Mouse (Mus musculus) adipose tissue, adult 10 weeks (tissue): ENCODE measurements around the gene Dqx1. TPM values are rescaled to one million over a fixed set of nuclear protein-coding genes. Genes with fewer than 3 reads are reported as not detected.

ENCODE experiments used
- polyA plus RNA-seq: library from polyadenylated mRNA; stranded (reverse); fragments of 350-450 nt; fragmentation: Illumina TruSeq; extraction: RNeasy Lipid Tissue Mini Kit (QIAGEN cat#74804); gene quantifications from one replicate; pipeline ENCODE4 v1.2.3, GENCODE M21; 2014; ENCODE audit warnings: low read depth, low replicate concordance

Dqx1 gene
- polyA plus RNA-seq, result 1.6 TPM

GRCm38 (mm10) chr6:83057790-83058189, at the start of gene Dqx1:
TSS of gene Dqx1 (plus strand) at chr6:83057844.

DNA sequence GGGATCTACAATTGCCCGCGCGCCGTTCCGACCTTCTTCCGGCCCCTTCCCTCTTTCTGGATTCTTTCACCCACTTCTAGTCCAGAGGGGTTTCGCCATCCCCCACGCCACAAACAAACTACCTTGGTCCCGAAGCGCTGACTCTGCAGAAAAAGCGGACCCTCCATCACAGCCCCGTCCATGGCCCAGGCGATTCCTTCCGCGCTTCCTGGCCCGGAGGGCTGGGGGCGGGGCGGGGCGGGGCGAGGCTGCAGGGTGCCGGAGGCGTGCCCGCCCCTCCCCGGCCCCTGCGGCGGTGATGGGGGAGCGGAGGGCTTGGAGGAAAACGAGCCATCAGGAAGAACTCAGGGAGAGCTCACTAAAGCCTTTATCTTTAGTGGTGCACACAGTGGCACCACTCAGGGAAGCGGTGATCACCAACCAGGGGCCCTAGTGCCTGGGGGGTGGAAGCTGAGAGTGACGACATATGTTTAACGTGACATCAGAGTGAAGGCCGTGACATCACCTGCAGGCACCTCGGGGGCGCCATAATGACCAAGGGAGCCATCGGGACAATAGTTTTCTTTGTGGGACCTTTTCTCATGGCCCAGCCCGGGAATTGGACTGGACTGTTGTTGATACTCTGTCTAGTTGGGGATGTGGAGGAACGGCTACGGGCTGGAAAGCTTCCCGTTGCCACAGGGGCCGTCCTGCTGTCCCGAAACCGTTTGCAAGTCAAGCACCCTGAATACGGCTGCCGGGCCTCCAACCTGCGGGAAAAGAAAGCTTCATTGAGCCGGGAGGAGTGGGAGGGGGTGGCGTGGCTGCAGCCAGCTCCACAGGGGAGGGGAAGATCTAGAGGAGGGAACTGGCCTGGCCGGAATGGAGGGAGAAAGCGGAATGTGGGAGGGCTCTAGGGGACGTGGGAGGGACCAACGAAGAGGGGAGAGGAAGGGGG, 24.1 kb upstream of the Dqx1 start, which contains the start of the genes Dok1 and Loxl3:
Gene Dok1 (minus strand): TSS at position 223 of the 937 bp plus-strand sequence.
Gene Loxl3 (plus strand): TSS at position 925 of the 937 bp plus-strand sequence.

DNA sequence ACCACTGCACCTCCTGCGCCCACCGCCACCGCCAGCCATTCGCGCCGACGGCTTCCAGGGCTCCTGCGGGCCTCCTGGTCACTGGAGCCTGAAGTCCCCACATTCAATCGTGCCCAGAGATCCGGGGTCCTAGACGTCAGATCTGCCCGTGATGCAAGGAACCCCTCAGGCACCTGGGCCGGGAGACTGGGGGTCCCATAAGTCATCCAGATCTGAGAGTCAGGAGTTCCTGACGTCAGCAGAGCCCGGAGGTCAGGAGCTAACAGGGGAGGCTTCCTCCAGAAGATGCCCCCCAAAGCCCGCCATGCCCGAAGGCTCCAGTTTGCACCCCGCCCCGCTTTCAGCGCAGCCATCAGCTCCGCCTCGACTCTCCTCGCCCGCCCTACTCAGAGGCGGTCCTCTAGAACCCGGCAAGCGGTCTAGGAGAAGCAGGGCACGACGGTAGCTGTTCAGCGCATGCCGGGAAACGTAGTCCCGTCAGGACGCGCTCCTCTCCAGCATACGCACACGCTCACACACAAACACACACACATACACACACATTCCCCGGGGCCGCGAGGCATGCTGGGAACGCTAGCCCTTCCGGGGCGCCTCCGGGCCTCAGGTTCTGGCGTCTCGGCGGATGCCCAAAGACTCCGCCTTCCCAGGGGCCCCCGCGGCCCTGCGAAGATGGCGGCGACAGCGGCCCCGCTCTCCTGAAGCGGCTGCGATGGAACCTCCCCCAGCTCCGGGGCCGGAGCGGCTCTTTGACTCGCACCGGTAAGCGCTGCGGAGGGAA, 3.4 kb upstream of the Dqx1 start, which contains the start of gene Aup1:
Gene Aup1 (plus strand): TSS at position 448 of the 778 bp plus-strand sequence.

DNA sequence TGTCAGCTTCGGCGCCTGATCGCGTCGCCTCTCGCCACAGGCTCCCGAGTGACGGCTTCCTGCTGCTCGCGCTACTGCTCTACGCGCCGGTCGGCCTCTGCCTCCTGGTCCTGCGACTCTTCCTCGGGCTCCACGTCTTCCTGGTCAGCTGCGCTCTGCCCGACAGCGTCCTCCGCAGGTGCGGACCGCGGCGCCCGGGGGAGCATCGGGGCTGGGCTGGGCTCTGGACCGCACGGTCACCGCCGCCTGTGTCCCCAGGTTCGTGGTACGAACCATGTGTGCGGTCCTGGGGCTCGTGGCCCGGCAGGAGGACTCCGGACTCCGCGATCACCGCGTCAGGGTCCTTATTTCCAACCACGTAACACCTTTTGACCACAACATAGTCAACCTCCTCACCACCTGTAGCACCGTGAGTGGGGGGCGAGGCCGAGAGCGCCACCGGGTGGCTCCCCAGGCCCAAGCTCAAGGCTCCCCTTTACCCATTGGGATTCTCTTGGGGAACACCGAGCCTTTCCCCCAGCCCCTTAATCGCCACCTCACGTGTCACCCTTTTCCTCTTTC, 2.7 kb upstream of the Dqx1 start, which contains the start of gene Htra2:
Gene Htra2 (minus strand): TSS at position 403 of the 561 bp plus-strand sequence.

GRCm38 (mm10) chr6:83070247-83070310, 12.4 kb downstream of the Dqx1 start, which contains the start of gene Tlx2:
TSS of gene Tlx2 (minus strand) at chr6:83070293.

GRCm38 (mm10) chr6:83077630-83078323, 20.1 kb downstream of the Dqx1 start, which contains the start of gene Pcgf1:
TSS of gene Pcgf1 (plus strand) at chr6:83077869.

GRCm38 (mm10) chr6:83086121-83087035, 28.7 kb downstream of the Dqx1 start, which contains the start of gene Lbx2:
TSS of gene Lbx2 (plus strand) at chr6:83086367.

GRCm38 (mm10) chr6:83101316-83101687, 43.7 kb downstream of the Dqx1 start, which contains the start of the genes Ccdc142 and Gm42688:
TSS of gene Ccdc142 (plus strand) at chr6:83101601.
TSS of gene Gm42688 (plus strand) at chr6:83101617.

GRCm38 (mm10) chr6:83108762-83109668, 51.4 kb downstream of the Dqx1 start, which contains the start of gene Mrpl53:
TSS of gene Mrpl53 (plus strand) at chr6:83109040.

GRCm38 (mm10) chr6:83115011-83115671, 57.5 kb downstream of the Dqx1 start, which contains the start of gene Mogs:
TSS of gene Mogs (plus strand) at chr6:83115496.

Other genes with a start within 250 kb of the Dqx1 start
- gene Sema4f, start 118.1 kb upstream of the Dqx1 start, polyA plus RNA-seq, result 0.48 TPM
- gene M1ap, start 110.9 kb upstream of the Dqx1 start, polyA plus RNA-seq, result 4.6 TPM
- 25.7 TPM for gene Dok1, start 24.4 kb upstream of the Dqx1 start, polyA plus RNA-seq
- 11.2 TPM for gene Loxl3, start 23.7 kb upstream of the Dqx1 start, polyA plus RNA-seq
- gene Aup1, start 3.3 kb upstream of the Dqx1 start, polyA plus RNA-seq, result 147 TPM
- 32.7 TPM for gene Htra2, start 2.6 kb upstream of the Dqx1 start, polyA plus RNA-seq
- gene Tlx2, start 12.4 kb downstream of the Dqx1 start, polyA plus RNA-seq, result not detected
- gene Pcgf1, start 20.0 kb downstream of the Dqx1 start, polyA plus RNA-seq, result 14.9 TPM
- 1.5 TPM for gene Lbx2, start 28.5 kb downstream of the Dqx1 start, polyA plus RNA-seq
- gene Ccdc142, start 43.8 kb downstream of the Dqx1 start, polyA plus RNA-seq, result 3.6 TPM
- gene Gm42688, start 43.8 kb downstream of the Dqx1 start, polyA plus RNA-seq, result 3.8 TPM
- gene Mrpl53, start 51.2 kb downstream of the Dqx1 start, polyA plus RNA-seq, result 73.1 TPM
- gene Mogs, start 57.7 kb downstream of the Dqx1 start, polyA plus RNA-seq, result 34.0 TPM
- 99.3 TPM for gene Wbp1, start 63.7 kb downstream of the Dqx1 start, polyA plus RNA-seq
- 26.8 TPM for gene Ino80b, start 67.6 kb downstream of the Dqx1 start, polyA plus RNA-seq
- 21.8 TPM for gene Rtkn, start 77.6 kb downstream of the Dqx1 start, polyA plus RNA-seq
- gene Wdr54, start 98.6 kb downstream of the Dqx1 start, polyA plus RNA-seq, result 3.0 TPM
- gene 1700003E16Rik, start 98.6 kb downstream of the Dqx1 start, polyA plus RNA-seq, result 14.5 TPM
- 74.4 TPM for gene Dctn1, start 108.1 kb downstream of the Dqx1 start, polyA plus RNA-seq
- gene Slc4a5, start 162.0 kb downstream of the Dqx1 start, polyA plus RNA-seq, result 1.2 TPM